Mouse (Mus musculus): Measurements from ENCODE around the gene Armcx5.

DNA sequence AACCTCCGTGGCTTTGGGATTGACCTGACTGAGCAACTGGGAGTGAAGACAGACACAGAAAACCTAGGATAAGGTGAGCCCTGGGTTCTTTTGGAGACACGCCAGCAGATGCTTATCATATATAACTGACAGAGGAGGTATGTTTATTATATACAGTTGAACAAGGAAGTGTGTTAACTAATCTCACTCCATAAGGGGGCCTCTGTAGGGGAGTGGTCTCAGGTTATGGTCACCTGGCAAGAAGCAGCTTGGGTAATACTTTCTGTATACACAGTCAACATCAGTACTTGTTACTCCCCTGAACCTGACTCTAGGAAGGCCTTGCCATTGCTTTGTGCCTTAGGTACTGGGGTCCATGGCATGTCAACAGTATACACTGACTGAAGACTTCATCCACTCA is 26.0 kb downstream of the Armcx5 start:
- TF ChIP-seq CTCF (IDR thresholded peaks at IDR 0.05; ENCODE audit: borderline replicate concordance, insufficient read depth, low read length) (no peak), POLR2A (IDR thresholded peaks at IDR 0.05; ENCODE audit: low read depth, low read length) (no peak)
